Mouse (Mus musculus): ENCODE measurements around the gene Tmem143. TPM values are rescaled to one million over a fixed set of nuclear protein-coding genes. Genes with fewer than 3 reads are reported as not detected.

Tmem143 gene
- polyA plus RNA-seq, 1 experiment from 2014 or later, result 6.9 TPM

Other genes starting within 250 kb of the Tmem143 start
- 0.16 TPM in 2 replicates for gene Fut2, start 230.5 kb upstream of the Tmem143 start, polyA plus RNA-seq (2015; fragmentation: Nextera tagmentation; extraction: Ambion mirVana)
- gene Ntn5, start 212.9 kb upstream of the Tmem143 start, polyA plus RNA-seq (2015; fragmentation: Nextera tagmentation; extraction: Ambion mirVana), result 0.23 and 0.71 TPM in 2 replicates
- 0.24 and 0.28 TPM in 2 replicates for gene Sec1, start 202.5 kb upstream of the Tmem143 start, polyA plus RNA-seq (2015; fragmentation: Nextera tagmentation; extraction: Ambion mirVana)
- gene Car11, start 197.1 kb upstream of the Tmem143 start, polyA plus RNA-seq (2015; fragmentation: Nextera tagmentation; extraction: Ambion mirVana), result 71.6 and 89.9 TPM in 2 replicates
- gene Dbp, start 191.9 kb upstream of the Tmem143 start, polyA plus RNA-seq (2015; fragmentation: Nextera tagmentation; extraction: Ambion mirVana), result 2.3 and 3.4 TPM in 2 replicates
- gene Rpl18, start 181.5 kb upstream of the Tmem143 start, polyA plus RNA-seq (2015; fragmentation: Nextera tagmentation; extraction: Ambion mirVana), result 475 and 495 TPM in 2 replicates
- 21.9 and 23.0 TPM in 2 replicates for gene Sphk2, start 178.9 kb upstream of the Tmem143 start, polyA plus RNA-seq (2015; fragmentation: Nextera tagmentation; extraction: Ambion mirVana)
- 0.48 and 0.62 TPM in 2 replicates for gene Fam83e, start 175.7 kb upstream of the Tmem143 start, polyA plus RNA-seq (2015; fragmentation: Nextera tagmentation; extraction: Ambion mirVana)
- not detected in 2 replicates for gene Spaca4, start 171.1 kb upstream of the Tmem143 start, polyA plus RNA-seq (2015; fragmentation: Nextera tagmentation; extraction: Ambion mirVana)
- 19.6 and 26.7 TPM in 2 replicates for gene Lmtk3, start 113.2 kb upstream of the Tmem143 start, polyA plus RNA-seq (2015; fragmentation: Nextera tagmentation; extraction: Ambion mirVana)
- gene Sult2b1, start 112.3 kb upstream of the Tmem143 start, polyA plus RNA-seq (2015; fragmentation: Nextera tagmentation; extraction: Ambion mirVana), result 6.1 and 6.4 TPM in 2 replicates
- gene Cyth2, start 82.4 kb upstream of the Tmem143 start, polyA plus RNA-seq (2015; fragmentation: Nextera tagmentation; extraction: Ambion mirVana), result 275 and 307 TPM in 2 replicates
- 1.2 and 1.3 TPM in 2 replicates for gene Kcnj14, start 72.2 kb upstream of the Tmem143 start, polyA plus RNA-seq (2015; fragmentation: Nextera tagmentation; extraction: Ambion mirVana)
- gene Grwd1, start 66.0 kb upstream of the Tmem143 start, polyA plus RNA-seq (2015; fragmentation: Nextera tagmentation; extraction: Ambion mirVana), result 38.4 and 45.8 TPM in 2 replicates
- gene Kdelr1, start 24.2 kb upstream of the Tmem143 start, polyA plus RNA-seq (2015; fragmentation: Nextera tagmentation; extraction: Ambion mirVana), result 52.2 and 55.0 TPM in 2 replicates
- gene Grin2d, start 18.6 kb upstream of the Tmem143 start, polyA plus RNA-seq (2015; fragmentation: Nextera tagmentation; extraction: Ambion mirVana), result 3.4 and 4.8 TPM in 2 replicates
- gene Syngr4, start 227 bp upstream of the Tmem143 start, polyA plus RNA-seq (2015; fragmentation: Nextera tagmentation; extraction: Ambion mirVana), result not detected in 2 replicates
- gene Emp3, start 24.5 kb downstream of the Tmem143 start, polyA plus RNA-seq (2015; fragmentation: Nextera tagmentation; extraction: Ambion mirVana), result 18.3 and 19.9 TPM in 2 replicates
- 6.4 and 7.9 TPM in 2 replicates for gene Ccdc114, start 27.1 kb downstream of the Tmem143 start, polyA plus RNA-seq (2015; fragmentation: Nextera tagmentation; extraction: Ambion mirVana)
- 0.27 and 0.45 TPM in 2 replicates for gene Abcc6, start 133.4 kb downstream of the Tmem143 start, polyA plus RNA-seq (2015; fragmentation: Nextera tagmentation; extraction: Ambion mirVana)
- gene Nomo1, start 136.8 kb downstream of the Tmem143 start, polyA plus RNA-seq (2015; fragmentation: Nextera tagmentation; extraction: Ambion mirVana), result 45.0 and 47.0 TPM in 2 replicates
- gene Kcnj11, start 203.8 kb downstream of the Tmem143 start, polyA plus RNA-seq (2015; fragmentation: Nextera tagmentation; extraction: Ambion mirVana), result 2.4 and 2.8 TPM in 2 replicates